Mouse (Mus musculus) ES-E14 (cell line): ENCODE results near the gene Dhrs7b.
"Not testable (repeated sequence)": the region's sequence is repeated elsewhere in the genome, so short reads cannot be mapped to it uniquely, and the experiment has no call there.

ENCODE experiments used
- CHD2 ChIP-seq: IDR thresholded peaks from 2 replicates; pipeline ENCODE4 v1.6.1; 2014; ENCODE audit warnings: mild to moderate bottlenecking, low read depth, low read length, inconsistent platforms
- ZNF384 ChIP-seq: IDR thresholded peaks from 2 replicates; pipeline ENCODE4 v1.6.1; 2012; ENCODE audit warnings: low read depth, low read length, inconsistent platforms

DNA sequence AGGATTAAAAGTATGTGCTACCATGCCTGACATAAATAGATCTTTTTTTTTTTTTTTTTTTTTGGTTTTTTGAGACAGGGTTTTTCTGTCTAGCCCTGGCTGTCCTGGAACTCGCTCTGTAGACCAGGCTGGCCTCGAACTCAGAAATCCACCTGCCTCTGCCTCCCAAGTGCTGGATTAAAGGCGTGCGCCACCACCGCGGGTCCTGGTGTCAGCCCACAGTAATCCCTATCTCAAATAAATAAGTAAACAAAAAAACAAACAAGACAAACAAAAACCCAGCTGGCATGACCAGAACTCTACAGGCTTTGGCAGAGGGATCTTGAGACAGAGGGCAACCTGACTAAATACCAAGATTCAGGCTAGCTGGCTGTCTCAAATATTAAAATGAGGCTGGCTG lies 18.8 kb upstream of the Dhrs7b start, which contains the start of gene Shmt1:
- TF ChIP-seq CHD2, ZNF384: not testable (repeated sequence)
